Mouse (Mus musculus) frontal cortex, adult 2 months (tissue): ENCODE results near the gene Slc17a9. TPM values are rescaled to one million over a fixed set of nuclear protein-coding genes. Genes with fewer than 3 reads are reported as not detected.
"Not testable (repeated sequence)": the region's sequence is repeated elsewhere in the genome, so short reads cannot be mapped to it uniquely, and the experiment has no call there.

Source experiments
- DNase-seq, 2 experiments: peaks; one replicate each; pipeline ENCODE4 v3.0.0; 2022; ENCODE audit warnings: low spot score in 1 of 2; ENCODE audit errors: extremely low spot score in 1 of 2
- polyA plus RNA-seq: library from polyadenylated mRNA; depleted of rRNA; stranded (reverse); fragments of >200 nt; gene quantifications from 2 replicates; pipeline ENCODE4 v1.2.3, GENCODE M21; 2012

Gene Slc17a9
- polyA plus RNA-seq, 1 experiment = 1.00 TPM

GRCm38 (mm10) chr2:180709923-180710272, 15.2 kb upstream of the Slc17a9 start, which contains the start of the genes Dido1 and Gid8:
Gene Dido1, minus strand, starts transcription at chr2:180709999.
Gene Gid8, plus strand, starts transcription at chr2:180710117.
- DNase-seq = peak; percentile 88 to 98

- no peak for DNase-seq
Observed at GRCm38 (mm10) chr2:180710276-180711155, 14.5 kb upstream of the Slc17a9 start.

GRCm38 (mm10) chr2:180711527-180711926, 13.5 kb upstream of the Slc17a9 start:
- DNase-seq = no peak

GRCm38 (mm10) chr2:180712037-180712689, 12.9 kb upstream of the Slc17a9 start:
- no peak for DNase-seq

GRCm38 (mm10) chr2:180722748-180723147, 2.3 kb upstream of the Slc17a9 start:
- not testable (repeated sequence) for DNase-seq

GRCm38 (mm10) chr2:180723865-180724264, 1.2 kb upstream of the Slc17a9 start:
- DNase-seq = no peak

GRCm38 (mm10) chr2:180725414-180725778, 333 bp downstream of the Slc17a9 start:
- no peak for DNase-seq

- no peak for DNase-seq
Observed at GRCm38 (mm10) chr2:180725856-180726629, 980 bp downstream of the Slc17a9 start.

- no peak for DNase-seq
Observed at GRCm38 (mm10) chr2:180726658-180727442, 1.8 kb downstream of the Slc17a9 start.

GRCm38 (mm10) chr2:180727613-180728021, 2.6 kb downstream of the Slc17a9 start:
- DNase-seq = no peak

GRCm38 (mm10) chr2:180731036-180731435, 6.0 kb downstream of the Slc17a9 start:
- no peak for DNase-seq

- DNase-seq = no peak
Observed at GRCm38 (mm10) chr2:180731984-180732383, 6.9 kb downstream of the Slc17a9 start.

GRCm38 (mm10) chr2:180735232-180735631, 10.2 kb downstream of the Slc17a9 start:
- DNase-seq = peak in 1 of 2 experiments; percentile 37

- no peak for DNase-seq
Observed at GRCm38 (mm10) chr2:180737984-180738383, 12.9 kb downstream of the Slc17a9 start.

GRCm38 (mm10) chr2:180740349-180740748, 15.3 kb downstream of the Slc17a9 start:
- no peak for DNase-seq

GRCm38 (mm10) chr2:180741421-180741820, 16.4 kb downstream of the Slc17a9 start:
- DNase-seq = no peak

- no peak for DNase-seq
Observed at GRCm38 (mm10) chr2:180742820-180743219, 17.8 kb downstream of the Slc17a9 start.

GRCm38 (mm10) chr2:180743321-180743720, 18.3 kb downstream of the Slc17a9 start:
- no peak for DNase-seq

GRCm38 (mm10) chr2:180745248-180745927, 20.3 kb downstream of the Slc17a9 start:
- peak; percentile 60 to 95 for DNase-seq
